Mouse (Mus musculus): ENCODE measurements at regions not wholly inside any gene's neighbourhood (a gene's known extent, or its start where the extent isn't known, plus 50 kb on each side); places are given as distances from the start of the nearest gene placed in this dataset.

DNA sequence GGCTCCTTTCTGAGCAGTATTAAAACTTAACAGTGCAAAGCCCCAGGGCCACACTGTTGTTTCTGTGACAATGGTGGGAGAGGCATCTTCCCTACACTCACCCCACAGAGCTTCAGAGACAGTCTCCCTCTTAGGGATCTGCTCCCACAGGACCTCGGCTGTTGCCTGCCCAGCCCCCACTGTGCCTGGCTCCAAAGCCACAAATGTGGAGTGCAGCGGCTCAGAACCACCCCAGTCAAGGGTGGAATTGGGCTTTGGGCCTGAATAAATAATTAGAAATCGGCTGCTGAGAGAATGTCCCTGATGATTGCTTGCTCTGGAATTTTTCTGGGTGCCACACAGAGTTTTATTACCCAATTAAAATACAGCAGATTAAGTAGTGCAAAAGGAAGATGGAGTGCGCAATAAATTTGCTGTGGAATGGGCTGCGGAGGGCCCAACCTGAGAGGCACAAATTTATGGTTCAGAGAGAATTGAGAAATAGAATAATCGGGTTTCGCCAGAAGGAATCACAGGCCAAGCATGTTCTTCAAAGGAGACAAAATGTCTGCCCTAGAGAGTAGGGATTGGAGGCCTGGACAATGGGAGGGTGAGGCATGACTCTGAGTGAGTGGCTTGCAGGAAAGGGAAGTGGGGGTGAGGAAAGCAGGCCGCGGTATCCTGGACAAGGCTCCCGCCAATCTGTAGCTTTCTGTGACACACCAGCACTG lies 56.4 kb downstream of the Cd24a start:
- in situ Hi-C loops (cut with MboI, MseI), result no loop called here

DNA sequence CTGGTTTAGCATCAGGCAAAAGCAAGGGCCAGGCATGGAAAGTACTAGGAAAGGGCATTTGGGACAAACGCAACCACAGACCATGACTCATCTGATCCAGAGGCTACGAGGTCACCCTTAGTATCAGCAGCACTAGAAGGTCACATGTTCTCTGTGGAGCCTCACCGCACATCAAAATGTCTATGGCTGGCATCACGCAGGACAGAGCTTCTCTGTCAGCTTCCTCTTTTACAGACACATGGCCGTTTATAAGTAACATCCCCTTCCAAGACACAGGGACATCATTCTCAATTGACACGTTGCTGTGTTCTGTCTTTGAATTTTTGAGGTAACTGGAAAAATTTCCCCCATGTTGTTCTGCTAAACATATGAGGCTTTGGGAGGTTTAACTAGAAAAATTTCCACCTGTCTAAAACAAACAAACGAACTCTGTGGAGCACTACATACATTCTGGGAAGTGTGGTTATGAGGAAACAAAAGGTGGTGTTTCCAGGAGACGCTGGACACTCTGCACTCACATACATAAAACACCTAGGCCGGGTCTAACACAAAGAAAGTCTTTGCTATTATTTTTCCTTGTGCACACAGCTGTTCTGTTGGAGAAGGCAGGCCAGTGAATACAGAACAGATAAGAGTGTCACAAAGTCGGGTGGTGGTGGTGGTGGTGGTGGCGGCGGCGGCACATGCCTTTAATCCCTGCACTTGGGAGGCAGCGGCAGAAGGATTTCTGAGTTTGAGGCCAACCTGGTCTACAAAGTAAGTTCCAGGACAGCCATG lies 63.3 kb downstream of the Cd24a start:
- in situ Hi-C loops (cut with MboI, MseI), result no loop called here

DNA sequence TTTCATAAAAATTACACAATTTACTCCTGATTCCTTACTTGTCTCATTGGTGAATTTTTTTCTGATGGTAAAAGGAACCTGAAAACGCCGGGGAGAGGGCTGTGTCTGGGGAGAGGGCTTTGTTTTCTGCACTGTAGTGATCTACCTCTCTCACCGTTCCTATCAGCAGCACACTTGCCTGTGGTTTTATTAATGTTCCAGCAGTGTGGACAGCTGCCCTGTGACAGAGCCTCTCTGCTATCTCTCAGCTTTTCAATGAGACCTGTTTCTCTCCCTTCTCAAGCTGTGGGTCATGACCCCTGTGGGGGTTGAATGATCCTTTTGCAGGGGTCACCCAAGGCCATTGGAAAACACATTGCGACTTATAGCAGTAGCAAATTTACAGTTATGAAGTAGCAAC lies 68.2 kb downstream of the Cd24a start:
- in situ Hi-C loops (cut with MboI, MseI), result no loop called here

DNA sequence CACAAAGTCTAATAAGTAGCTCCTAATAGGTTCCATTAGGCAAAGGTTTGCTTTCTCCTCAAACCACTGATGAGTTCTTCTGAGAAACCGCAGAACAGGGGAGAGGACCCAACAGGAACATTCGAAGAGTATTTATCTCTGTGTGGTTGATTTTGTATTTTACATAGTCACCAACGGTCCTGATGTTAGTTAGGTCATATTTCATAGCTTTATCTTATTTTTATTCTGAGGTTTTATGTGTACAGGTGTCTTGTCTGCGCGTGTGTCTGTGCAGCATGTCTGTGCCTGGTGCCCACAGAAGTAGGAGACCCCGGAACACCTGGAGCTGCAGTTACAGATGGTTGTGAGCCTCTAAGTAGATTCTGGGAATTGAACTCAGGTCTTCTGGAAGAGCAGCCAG lies 68.9 kb downstream of the Cd24a start:
- in situ Hi-C loops (cut with MboI, MseI), result no loop called here

DNA sequence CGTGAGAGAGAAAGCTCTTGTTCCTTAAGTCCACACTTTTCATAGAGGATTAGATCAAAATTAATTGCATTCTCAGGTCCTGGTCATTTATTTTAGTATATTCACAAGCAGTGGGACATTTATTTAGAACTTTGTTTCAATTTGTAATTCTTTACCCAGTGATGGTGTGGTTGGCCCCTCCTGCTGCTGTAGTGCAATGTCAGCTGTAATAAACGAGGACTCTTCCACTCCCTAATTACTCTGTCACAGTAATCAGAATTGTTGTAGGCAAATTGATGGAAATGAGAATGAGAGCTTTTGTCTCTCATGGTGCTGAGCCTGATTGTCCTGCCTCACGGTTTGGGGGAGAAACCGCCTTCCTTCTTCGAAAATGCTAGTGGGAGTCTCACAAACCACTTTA lies 70.1 kb downstream of the Cd24a start:
- in situ Hi-C loops (cut with MboI, MseI), result no loop called here

DNA sequence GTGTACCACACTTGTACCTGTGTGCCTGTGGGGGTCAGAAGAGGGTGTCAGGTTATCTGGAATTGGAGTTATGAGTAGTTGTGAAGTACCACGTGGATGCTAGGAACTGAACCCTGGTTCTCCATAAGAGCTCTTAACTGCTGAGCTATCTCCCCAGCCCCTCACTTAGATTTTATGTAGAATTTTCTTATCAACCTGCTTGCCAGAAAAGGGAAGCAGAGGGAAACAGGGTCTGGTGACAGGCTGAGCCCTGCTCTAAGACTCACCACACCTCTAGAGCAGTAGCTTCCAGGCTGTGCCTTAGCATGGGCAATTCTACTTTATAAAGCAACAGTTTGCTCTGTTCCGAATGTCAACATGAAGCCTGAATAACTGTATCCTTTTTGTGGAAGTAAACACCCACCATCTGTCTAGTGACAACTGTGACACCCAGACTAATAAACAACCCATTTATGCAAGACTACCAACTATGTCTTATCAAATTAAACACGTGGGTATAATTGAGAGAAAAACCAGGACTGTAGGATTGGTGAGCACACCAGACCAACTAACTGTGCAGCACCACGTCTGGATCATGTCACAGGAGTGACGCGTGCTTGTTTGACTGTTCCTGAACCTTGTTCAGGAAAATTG lies 70.8 kb downstream of the Cd24a start:
- in situ Hi-C loops (cut with MboI, MseI), result no loop called here

DNA sequence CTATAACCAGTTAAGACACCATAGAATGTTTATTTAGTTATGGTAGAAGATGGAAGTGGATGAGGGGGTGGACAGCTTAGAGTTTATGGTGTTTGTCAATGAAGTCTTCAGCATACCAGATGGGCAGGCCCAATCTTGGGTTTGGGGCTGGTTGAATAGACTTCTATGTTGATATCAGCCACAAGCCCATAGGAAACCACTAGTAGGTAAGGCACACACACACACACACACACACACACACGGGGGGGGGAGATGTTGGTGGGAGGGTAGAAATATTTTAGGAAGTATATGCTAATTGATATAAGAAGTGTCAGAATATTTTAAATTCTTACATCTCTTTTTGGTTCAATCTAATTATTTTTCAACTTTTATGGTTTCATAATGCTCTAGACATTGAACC lies 72.4 kb downstream of the Cd24a start:
- in situ Hi-C loops (cut with MboI, MseI), result no loop called here

DNA sequence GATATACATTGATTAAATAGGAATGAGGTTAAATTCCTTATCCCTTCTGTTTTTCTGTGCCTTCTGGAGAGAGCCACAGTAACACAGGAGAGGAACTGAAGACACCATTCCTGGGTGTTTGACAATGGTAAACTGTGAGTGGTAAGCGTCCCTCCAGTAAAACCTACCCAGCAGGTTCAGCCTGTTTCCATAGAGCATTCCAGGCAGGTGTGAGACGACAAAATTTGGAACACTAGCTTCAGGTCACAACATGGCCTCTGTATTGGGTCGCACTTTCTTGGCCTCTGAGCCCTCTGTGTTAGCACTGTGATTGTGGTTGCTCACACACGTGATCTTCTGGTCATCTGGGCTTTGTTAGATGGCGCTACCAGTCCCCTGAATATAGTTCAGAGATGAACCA lies 73.4 kb downstream of the Cd24a start:
- in situ Hi-C loops (cut with MboI, MseI), result no loop called here

DNA sequence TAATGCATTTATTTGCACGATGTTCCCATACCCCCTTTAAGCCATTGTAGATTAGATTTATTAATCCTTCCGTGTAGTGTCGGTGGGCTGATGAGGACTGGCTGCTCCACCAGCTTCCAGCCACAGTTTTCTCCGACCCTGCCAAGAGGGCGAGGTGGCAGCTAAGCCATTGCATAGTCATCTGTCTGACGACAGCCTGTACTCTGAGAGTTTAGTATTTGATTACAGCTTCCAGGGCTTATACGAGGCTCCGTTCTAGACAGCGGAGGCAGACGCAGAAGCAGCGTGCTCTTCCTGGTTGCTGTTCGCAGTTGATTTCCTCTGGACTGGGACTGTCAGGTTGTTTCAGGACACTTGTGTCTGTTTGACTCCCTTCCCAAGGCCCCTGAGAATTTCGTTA lies 73.8 kb downstream of the Cd24a start:
- in situ Hi-C loops (cut with MboI, MseI), result no loop called here

DNA sequence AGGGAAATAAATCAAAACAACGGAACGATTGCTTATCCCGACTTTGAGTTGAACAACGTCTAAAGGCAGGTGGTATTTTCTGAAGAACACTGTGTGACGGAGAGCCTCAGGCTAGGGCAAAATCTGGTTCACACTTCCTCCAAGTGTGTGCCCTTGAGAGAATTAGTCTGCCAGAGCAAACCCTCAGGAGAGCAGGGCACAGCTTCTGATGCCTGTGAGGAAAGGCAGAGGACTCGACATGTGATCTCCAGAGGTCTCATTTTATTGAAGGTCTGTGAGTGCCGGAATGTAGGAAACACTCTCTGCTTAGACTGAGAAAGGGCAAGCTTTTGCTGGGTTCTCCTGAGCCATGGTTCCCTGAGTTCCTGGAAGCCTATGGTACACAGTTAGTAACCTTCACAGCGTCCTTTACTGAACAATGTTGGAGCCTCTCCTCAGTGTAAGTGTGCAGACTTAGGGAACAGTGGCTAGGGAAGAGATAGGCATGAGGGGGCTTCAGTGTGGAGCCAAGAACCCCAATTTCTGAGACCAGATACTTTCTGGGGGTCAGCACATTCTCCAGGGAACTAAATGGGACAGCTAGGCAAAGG lies 77.1 kb downstream of the Cd24a start:
- in situ Hi-C loops (cut with MboI, MseI), result no loop called here

DNA sequence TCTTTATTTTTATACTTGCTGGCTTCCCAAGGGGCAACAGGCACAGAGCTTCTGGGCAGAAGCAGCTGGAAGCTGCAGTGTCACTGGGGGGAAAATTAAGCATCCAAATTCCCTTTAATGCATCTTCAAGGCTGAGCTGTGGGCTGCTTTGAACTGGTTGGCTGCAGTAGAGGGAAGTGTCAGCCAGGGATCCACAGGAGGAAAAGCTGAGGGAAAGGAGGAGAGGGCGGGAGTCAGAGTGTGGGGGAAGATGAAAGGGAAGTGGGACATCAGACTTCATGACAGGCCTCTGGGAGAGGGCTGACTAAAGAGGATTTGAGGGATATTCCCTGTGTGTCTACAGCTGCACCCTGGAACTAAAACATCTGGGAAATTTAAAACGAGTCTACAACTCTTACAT lies 77.6 kb downstream of the Cd24a start:
- in situ Hi-C loops (cut with MboI, MseI), result no loop called here

DNA sequence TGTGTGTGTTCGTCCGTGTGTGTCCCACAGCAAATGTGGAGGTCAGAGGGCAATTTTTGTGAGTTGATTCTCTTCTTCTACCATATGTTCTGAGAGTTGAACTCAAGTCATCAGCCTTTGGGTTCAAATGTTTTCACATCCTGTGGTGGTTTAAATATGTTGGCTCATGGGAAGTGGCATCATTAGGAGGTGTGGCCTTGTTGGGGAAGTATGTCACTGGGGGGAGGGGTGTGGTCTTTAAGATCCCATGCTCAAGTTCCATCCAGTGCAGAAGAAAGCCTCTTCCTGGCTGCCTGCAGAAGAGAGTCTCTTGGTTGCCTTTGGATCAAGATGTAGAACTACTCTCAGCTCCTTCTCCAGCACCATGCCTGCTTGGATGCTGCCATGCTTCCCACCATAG lies 78.1 kb downstream of the Cd24a start:
- in situ Hi-C loops (cut with MboI, MseI), result no loop called here

DNA sequence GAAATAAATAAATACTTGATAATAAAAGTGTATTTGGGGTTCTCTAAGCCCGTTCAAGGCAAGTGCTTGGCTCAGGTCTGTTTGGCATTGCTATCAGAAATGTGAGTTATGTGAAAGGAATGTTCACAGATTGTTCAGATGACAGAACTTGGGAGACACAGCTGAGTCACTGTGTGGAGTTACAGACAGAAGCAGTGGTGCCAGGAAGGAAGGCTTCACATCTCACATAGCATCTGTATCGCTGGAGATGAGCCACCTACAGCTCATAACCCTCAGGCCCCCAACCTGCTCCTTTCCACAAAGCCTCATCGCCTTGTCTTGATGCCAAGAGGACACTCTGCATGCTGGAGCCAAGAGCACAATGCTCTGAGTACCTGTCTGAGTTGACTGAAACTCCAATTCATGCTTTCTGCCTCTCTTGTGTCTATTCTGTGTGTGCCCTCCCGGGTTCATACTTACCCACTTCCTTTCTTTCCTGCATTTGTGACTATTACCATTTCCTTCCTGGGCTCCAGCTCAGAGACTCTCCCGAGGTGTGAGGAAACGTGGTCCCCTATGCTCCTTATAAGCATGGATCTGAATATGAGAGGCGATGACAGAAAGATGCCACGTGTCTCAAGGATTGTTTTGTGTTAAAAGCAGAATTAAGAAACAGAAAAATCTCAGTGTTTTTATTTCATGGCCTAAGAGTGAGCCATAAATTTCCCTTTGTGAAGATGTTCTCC lies 79.6 kb downstream of the Cd24a start:
- in situ Hi-C loops (cut with MboI, MseI), result no loop called here

DNA sequence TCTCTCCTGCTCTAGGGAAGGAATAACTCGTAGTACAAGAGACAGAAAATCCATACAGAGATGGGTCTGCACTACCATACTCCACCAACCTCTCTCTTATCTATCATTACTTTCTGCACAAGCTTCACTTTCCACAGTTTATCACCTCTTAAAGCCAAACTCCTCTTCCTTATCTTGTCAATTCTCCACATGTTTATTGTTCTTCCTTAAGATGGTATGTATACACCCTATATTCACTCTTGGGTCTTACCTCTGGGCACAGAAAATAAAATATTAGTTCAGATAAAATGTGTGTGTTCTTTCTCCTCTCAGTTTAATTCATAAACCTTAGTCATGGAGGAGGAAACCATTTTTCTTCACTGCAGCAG lies 80.1 kb downstream of the Cd24a start:
- in situ Hi-C loops (cut with MboI, MseI), result no loop called here

DNA sequence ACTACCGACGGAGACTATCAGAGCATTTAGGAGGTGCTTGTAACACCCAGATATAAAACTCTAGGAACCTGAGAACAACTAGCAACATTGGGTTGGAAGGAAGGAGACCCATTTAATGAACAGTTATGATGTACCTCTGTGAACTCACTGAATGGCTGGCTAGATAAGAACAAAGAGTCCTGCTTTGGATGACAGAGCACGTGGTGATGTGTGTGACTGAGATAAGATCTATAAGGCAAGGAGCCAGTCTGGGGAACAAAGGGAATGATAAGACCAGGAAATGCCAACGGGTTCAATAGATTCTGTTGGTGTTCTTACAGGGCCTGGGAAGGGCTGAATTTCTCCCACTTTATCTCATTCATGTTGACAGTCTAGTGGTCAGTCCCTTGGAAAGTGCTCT lies 86.8 kb downstream of the Cd24a start:
- in situ Hi-C loops (cut with MboI, MseI), result no loop called here

DNA sequence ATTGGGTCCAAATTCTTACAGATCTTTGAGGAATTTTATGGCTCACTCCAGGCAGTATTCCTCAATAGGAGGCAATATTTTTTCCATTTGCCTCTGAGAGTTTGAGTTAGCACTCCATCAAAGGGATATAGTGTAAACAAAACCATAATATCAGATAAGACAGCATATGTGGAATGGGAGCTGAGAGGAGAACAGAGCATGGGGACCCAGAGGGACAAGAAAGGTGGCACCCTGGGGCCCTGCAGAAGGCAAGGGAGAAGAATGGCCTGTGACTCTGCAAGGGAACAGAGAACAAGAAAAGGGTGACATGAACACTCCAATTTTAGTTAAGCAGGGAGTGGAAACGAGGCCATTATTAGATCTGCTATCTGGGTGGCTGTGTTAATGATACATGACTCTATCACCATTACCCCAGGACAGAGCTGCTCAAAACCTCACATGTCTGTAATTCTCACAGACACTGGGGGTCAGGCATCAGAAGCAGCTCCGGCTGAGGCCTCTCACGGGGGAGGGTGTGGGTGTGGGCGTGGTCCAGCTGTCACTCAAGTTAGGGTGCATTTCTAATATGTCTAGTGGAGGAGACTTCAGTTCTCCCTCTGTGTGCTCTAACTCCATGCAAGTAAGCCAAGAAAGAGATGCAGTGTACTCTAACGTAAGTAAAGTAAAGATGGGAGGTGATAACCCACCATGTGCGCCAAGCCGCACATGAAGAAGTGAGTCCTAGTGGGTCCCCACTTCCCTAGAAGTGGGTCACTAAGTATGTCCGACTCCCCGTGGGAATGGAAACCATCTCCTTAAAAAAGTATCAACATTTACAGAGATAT lies 88.4 kb downstream of the Cd24a start:
- in situ Hi-C loops (cut with MboI, MseI), result no loop called here

DNA sequence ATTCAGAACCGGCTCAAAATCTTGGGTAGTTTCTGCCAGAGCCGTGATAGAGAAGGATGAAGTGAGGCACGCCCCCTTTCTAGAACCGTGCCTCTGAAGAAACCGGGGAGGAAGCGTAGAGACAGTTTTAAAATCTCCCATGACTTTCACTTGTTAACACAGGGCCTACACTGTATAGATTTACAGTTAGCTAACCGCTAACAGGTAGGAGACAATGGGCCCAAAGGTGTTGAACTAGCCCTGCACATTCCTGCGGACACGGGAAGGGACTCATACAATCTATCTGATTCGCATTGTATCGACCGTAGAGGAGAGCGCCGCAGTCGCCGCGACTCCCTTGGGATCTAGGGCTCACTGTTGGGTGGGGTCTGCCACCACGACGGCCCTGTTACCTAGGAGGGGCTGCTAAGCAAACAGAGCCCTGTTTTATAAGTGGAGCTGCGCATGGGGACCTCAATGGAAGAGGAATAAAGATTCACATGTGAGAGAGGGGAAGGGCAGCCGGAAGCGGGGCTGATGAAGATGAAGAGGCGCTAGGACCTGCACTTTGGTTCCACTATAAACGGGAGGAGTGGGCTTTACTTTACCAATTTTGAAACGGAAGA lies 89.1 kb downstream of the Cd24a start:
- in situ Hi-C loops (cut with MboI, MseI), result no loop called here

DNA sequence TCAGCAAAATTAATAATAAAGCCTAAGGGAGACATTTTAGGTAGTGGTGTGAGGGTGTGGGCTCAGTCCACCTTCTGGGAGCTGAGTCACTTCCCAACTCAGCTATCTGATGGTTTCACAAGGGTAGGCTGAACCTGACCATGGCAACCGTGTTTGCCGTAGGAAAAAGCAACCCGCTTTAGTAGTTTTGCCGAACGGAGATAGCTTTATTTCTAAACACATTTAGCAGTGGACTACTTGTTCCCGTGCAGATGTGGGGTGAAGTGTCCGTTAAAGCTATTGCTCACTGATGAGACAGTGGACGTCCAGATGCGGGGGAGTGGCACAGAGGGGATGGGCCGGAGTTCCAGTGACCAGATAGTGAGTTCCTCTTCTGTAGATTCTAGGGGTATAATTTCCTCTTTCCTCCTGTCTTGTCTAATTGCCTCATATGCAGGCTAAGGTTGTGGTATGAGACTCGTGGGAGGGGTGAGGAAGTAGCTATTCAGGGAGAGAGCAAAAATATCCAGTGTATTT lies 89.7 kb downstream of the Cd24a start:
- in situ Hi-C loops (cut with MboI, MseI), result no loop called here

DNA sequence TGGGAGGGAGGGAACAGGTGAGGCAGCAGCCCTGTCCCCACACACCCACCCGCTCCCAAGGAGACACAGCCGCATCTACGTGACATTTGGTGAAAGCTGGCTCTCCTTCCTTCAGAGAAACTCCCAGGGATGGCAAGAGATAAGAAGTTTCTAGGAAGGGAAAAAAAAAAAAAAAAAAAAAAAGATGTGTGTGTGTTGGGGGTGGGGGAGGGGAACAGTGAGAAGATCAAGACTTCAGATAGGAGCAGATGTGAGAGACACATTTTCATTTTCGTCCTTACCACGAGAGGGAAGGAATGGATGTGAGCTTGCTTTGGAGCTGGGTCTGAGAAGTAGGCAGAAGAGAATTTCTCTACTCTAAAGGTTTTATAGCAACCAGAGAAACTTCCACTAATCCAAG lies 91.4 kb downstream of the Cd24a start:
- in situ Hi-C loops (cut with MboI, MseI), result no loop called here

DNA sequence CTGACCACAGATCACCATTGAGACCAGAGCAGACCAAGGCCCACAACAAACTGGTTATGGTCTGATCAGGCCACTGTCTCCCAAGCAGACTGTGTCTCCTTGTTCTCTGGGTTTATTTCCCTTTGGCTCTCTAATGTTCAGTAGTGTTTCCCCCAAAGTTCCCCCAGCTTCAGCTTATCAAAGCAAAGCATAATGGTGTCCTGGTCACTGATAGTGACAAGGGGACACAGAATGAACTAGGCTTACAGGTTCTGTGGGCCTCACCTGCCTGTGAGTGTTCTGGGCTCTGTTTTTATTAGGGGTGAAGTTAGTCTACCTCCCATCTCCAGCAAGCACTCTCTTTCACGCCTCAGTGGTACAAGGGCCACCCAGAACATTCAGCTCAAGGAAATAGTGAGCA lies 92.7 kb downstream of the Cd24a start:
- in situ Hi-C loops (cut with MboI, MseI), result no loop called here

DNA sequence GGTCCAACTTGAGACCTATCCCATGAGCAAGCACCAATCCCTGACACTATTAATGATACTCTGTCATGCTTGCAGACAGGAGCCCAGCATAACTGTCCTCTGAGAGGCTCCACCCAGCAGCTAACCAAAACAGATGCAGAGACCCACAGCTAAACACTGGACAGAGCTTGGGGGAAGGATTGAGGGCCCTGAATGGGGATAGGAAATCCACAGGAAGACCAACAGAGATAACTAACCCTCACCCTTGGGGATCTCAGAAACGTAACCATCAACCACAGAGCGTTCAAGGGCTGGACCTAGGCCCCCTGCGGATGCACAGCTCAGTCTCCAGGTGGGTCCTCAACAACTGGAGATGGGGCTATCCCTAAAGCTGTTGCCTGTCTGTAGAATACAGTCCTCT lies 93.7 kb downstream of the Cd24a start:
- in situ Hi-C loops (cut with MboI, MseI), result no loop called here
